Mouse (Mus musculus): ENCODE measurements around the gene Gm20547. TPM values are rescaled to one million over a fixed set of nuclear protein-coding genes. Genes with fewer than 3 reads are reported as not detected.
"Not testable (repeated sequence)": the region's sequence is repeated elsewhere in the genome, so short reads cannot be mapped to it uniquely, and the experiment has no call there.

Gm20547 gene
- polyA plus RNA-seq, 1 experiment from 2014 or later: not detected

- Histone ChIP-seq H3K9ac (replicated peaks; ENCODE audit: low read length) (no peak overlapping the region), H3K9me3 (ENCODE audit: control insufficient read depth, low read length) (no peaks in the 10 kb centered on the region)
- 27% methylated on average over 11 of the region's 11 CpGs for WGBS
Measured at GRCm38 (mm10) chr17:34915410-34915831, 33.6 kb upstream of the Gm20547 start.

GRCm38 (mm10) chr17:34913930-34914665 lies 32.3 kb upstream of the Gm20547 start, which contains the start of gene Slc44a4:
Slc44a4 (plus strand) TSS chr17:34914466.
- Histone ChIP-seq H3K4me2 (ENCODE audit: low read length) (no peak within 1 kb of the TSS), H3K27ac (replicated peaks; ENCODE audit: low read depth, low read length) (no peak within 1 kb of the TSS), H3K9me3 (ENCODE audit: control insufficient read depth, low read length) (no peaks in the 10 kb centered on the region), H3K9ac (replicated peaks; ENCODE audit: low read length) (no peak within 1 kb of the TSS), H3K27me3 (ENCODE audit: control insufficient read depth, insufficient read depth, low read length) (no peaks in the 10 kb centered on the region), H3K4me1 (ENCODE audit: control insufficient read depth, insufficient read depth, low read length) (no peaks in the 10 kb centered on the region), H3K4me3 (replicated peaks; ENCODE audit: low read depth, low read length) (no peak within 1 kb of the TSS), H3K36me3 (ENCODE audit: control insufficient read depth, insufficient read depth, low read length) (peaks cover 51% of the 10 kb centered on the region)
- WGBS: 41% methylated on average over 18 of the region's 18 CpGs
- DNase-seq (no peak), ATAC-seq (ENCODE audit: low FRiP score, low TSS enrichment) (no peak)

More at GRCm38 (mm10) chr17:34915410-34915831, 33.6 kb upstream of the Gm20547 start:
- Histone ChIP-seq H3K27me3 (ENCODE audit: control insufficient read depth, insufficient read depth, low read length) (no peaks in the 10 kb centered on the region), H3K27ac (replicated peaks; ENCODE audit: low read depth, low read length) (no peak overlapping the region), H3K4me1 (ENCODE audit: control insufficient read depth, insufficient read depth, low read length) (no peaks in the 10 kb centered on the region), H3K36me3 (ENCODE audit: control insufficient read depth, insufficient read depth, low read length) (peaks cover 38% of the 10 kb centered on the region), H3K4me3 (replicated peaks; ENCODE audit: low read depth, low read length) (no peak overlapping the region), H3K4me2 (ENCODE audit: low read length) (no peak overlapping the region)
- ATAC-seq (ENCODE audit: low FRiP score, low TSS enrichment) (no peak), DNase-seq (peak; percentile 17)

GRCm38 (mm10) chr17:34911945-34912351 lies 30.1 kb upstream of the Gm20547 start:
- no peaks in the 10 kb centered on the region for H3K4me1 ChIP-seq (ENCODE audit: control insufficient read depth, insufficient read depth, low read length)
- H3K9ac ChIP-seq (replicated peaks; ENCODE audit: low read length): no peak overlapping the region
- no peaks in the 10 kb centered on the region for H3K27me3 ChIP-seq (ENCODE audit: control insufficient read depth, insufficient read depth, low read length)
- H3K4me2 ChIP-seq (ENCODE audit: low read length): no peak overlapping the region
- no peaks in the 10 kb centered on the region for H3K9me3 ChIP-seq (ENCODE audit: control insufficient read depth, low read length)
- no peak overlapping the region for H3K4me3 ChIP-seq (replicated peaks; ENCODE audit: low read depth, low read length)
- H3K27ac ChIP-seq (replicated peaks; ENCODE audit: low read depth, low read length): no peak overlapping the region
- 43% methylated on average over 5 of the region's 5 CpGs for WGBS
- DNase-seq: peak; percentile 77
- ATAC-seq (ENCODE audit: low FRiP score, low TSS enrichment): peak; percentile 49; the same call in 1 of the 2 replicates
- H3K36me3 ChIP-seq (ENCODE audit: control insufficient read depth, insufficient read depth, low read length): peaks cover 72% of the 10 kb centered on the region

- Histone ChIP-seq H3K4me1 (ENCODE audit: control insufficient read depth, insufficient read depth, low read length) (no peaks in the 10 kb centered on the region), H3K4me3 (replicated peaks; ENCODE audit: low read depth, low read length) (no peak overlapping the region), H3K9me3 (ENCODE audit: control insufficient read depth, low read length) (no peaks in the 10 kb centered on the region), H3K27ac (replicated peaks; ENCODE audit: low read depth, low read length) (no peak overlapping the region), H3K9ac (replicated peaks; ENCODE audit: low read length) (no peak overlapping the region), H3K4me2 (ENCODE audit: low read length) (no peak overlapping the region), H3K27me3 (ENCODE audit: control insufficient read depth, insufficient read depth, low read length) (no peaks in the 10 kb centered on the region), H3K36me3 (ENCODE audit: control insufficient read depth, insufficient read depth, low read length) (peaks cover 82% of the 10 kb centered on the region)
- no peak for DNase-seq
- ATAC-seq (ENCODE audit: low FRiP score, low TSS enrichment): no peak
- 90% methylated on average over 10 of the region's 10 CpGs for WGBS
Measured at GRCm38 (mm10) chr17:34910982-34911381, 29.1 kb upstream of the Gm20547 start.

GRCm38 (mm10) chr17:34902895-34903294 lies 21.1 kb upstream of the Gm20547 start:
- Histone ChIP-seq H3K36me3 (ENCODE audit: control insufficient read depth, insufficient read depth, low read length) (peaks cover 63% of the 10 kb centered on the region), H3K4me2 (ENCODE audit: low read length) (no peak overlapping the region), H3K9ac (replicated peaks; ENCODE audit: low read length) (no peak overlapping the region), H3K4me3 (replicated peaks; ENCODE audit: low read depth, low read length) (no peak overlapping the region), H3K4me1 (ENCODE audit: control insufficient read depth, insufficient read depth, low read length) (peaks cover 7% of the 10 kb centered on the region), H3K9me3 (ENCODE audit: control insufficient read depth, low read length) (no peaks in the 10 kb centered on the region), H3K27me3 (ENCODE audit: control insufficient read depth, insufficient read depth, low read length) (no peaks in the 10 kb centered on the region), H3K27ac (replicated peaks; ENCODE audit: low read depth, low read length) (no peak overlapping the region)
- no peak for ATAC-seq (ENCODE audit: low FRiP score, low TSS enrichment)
- DNase-seq: no peak
- 92% methylated on average over 9 of the region's 9 CpGs for WGBS

GRCm38 (mm10) chr17:34901948-34902347 lies 20.1 kb upstream of the Gm20547 start:
- ATAC-seq (ENCODE audit: low FRiP score, low TSS enrichment); H3K4me3 ChIP-seq (replicated peaks; ENCODE audit: low read depth, low read length): not testable (repeated sequence)
- H3K36me3 ChIP-seq (ENCODE audit: control insufficient read depth, insufficient read depth, low read length): peaks cover 53% of the 10 kb centered on the region

GRCm38 (mm10) chr17:34900826-34901225 lies 19.0 kb upstream of the Gm20547 start:
- DNase-seq; ATAC-seq (ENCODE audit: low FRiP score, low TSS enrichment): not testable (repeated sequence)

More at GRCm38 (mm10) chr17:34901948-34902347, 20.1 kb upstream of the Gm20547 start:
- H3K27me3 ChIP-seq (ENCODE audit: control insufficient read depth, insufficient read depth, low read length); DNase-seq; H3K4me2 ChIP-seq (ENCODE audit: low read length); H3K9ac ChIP-seq (replicated peaks; ENCODE audit: low read length); H3K27ac ChIP-seq (replicated peaks; ENCODE audit: low read depth, low read length); H3K9me3 ChIP-seq (ENCODE audit: control insufficient read depth, low read length): not testable (repeated sequence)
- H3K4me1 ChIP-seq (ENCODE audit: control insufficient read depth, insufficient read depth, low read length): peaks cover 13% of the 10 kb centered on the region
- 96% methylated on average over 9 of the region's 10 CpGs for WGBS

GRCm38 (mm10) chr17:34899890-34900243 lies 18.0 kb upstream of the Gm20547 start:
- H3K36me3 ChIP-seq (ENCODE audit: control insufficient read depth, insufficient read depth, low read length): peaks cover 42% of the 10 kb centered on the region
- DNase-seq (no peak), ATAC-seq (ENCODE audit: low FRiP score, low TSS enrichment) (no peak)
- peaks cover 32% of the 10 kb centered on the region for H3K4me1 ChIP-seq (ENCODE audit: control insufficient read depth, insufficient read depth, low read length)
- peak overlapping the region; percentile 96 for H3K9ac ChIP-seq (replicated peaks; ENCODE audit: low read length)
- H3K27ac ChIP-seq (replicated peaks; ENCODE audit: low read depth, low read length): peak overlapping the region; percentile 98; the same call in 1 of the 2 replicates
- H3K4me3 ChIP-seq (replicated peaks; ENCODE audit: low read depth, low read length): peak overlapping the region; percentile 90
- peak overlapping the region; percentile 97 for H3K4me2 ChIP-seq (ENCODE audit: low read length)
- no peaks in the 10 kb centered on the region for H3K27me3 ChIP-seq (ENCODE audit: control insufficient read depth, insufficient read depth, low read length)
- H3K9me3 ChIP-seq (ENCODE audit: control insufficient read depth, low read length): no peaks in the 10 kb centered on the region
- WGBS: 3% methylated on average over 5 of the region's 5 CpGs

More at GRCm38 (mm10) chr17:34900826-34901225, 19.0 kb upstream of the Gm20547 start:
- not testable (repeated sequence) for H3K27ac ChIP-seq (replicated peaks; ENCODE audit: low read depth, low read length); H3K9ac ChIP-seq (replicated peaks; ENCODE audit: low read length); H3K9me3 ChIP-seq (ENCODE audit: control insufficient read depth, low read length); H3K4me3 ChIP-seq (replicated peaks; ENCODE audit: low read depth, low read length); H3K27me3 ChIP-seq (ENCODE audit: control insufficient read depth, insufficient read depth, low read length); H3K4me2 ChIP-seq (ENCODE audit: low read length)
- Histone ChIP-seq H3K36me3 (ENCODE audit: control insufficient read depth, insufficient read depth, low read length) (peaks cover 50% of the 10 kb centered on the region), H3K4me1 (ENCODE audit: control insufficient read depth, insufficient read depth, low read length) (peaks cover 25% of the 10 kb centered on the region)

Data from midbrain, embryonic 14.5 days (tissue).